ENCODE assay signal across 18 mouse cellular contexts in the genomic region with DNA sequence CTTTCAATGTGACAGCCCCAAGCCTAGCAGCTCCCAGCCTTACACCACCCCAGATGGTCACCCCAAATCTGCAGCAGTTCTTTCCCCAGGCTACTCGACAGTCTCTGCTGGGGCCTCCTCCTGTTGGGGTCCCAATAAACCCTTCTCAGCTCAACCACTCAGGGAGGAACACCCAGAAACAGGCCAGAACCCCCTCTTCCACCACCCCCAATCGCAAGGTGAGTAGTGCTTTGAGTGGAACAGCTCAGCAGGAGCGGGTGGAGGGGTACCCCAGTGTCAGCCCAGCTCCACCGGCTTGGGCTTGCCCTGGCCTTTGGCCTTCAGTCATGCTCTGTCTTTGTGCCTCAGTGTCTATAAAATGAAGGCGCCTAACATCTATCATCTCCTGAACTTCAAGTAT. TPM values are rescaled to one million over a fixed set of nuclear protein-coding genes. Genes with fewer than 3 reads are reported as not detected.
"Had no signal": no experiment of that assay in that cellular context is flagged by ENCODE, and none has a peak within 500 bp of the region (broad histone marks: within the 10 kb centered on the region; RNA-seq: fewer than 3 reads in every experiment).

No protein-coding gene starts in this region.

- DNase-seq: cerebellum, adult 8-10 months; cerebellum, adult 9-10 months; cerebellum, adult 9-11 months; cerebellum, postnatal 10 days; cerebellum, postnatal 14 days; cerebellum, postnatal 25 days; cerebellum, postnatal 36 days; embryo, embryonic 11 days; forebrain, postnatal 0 days; gastrocnemius, adult 2 months; gastrocnemius, postnatal 10 days; gastrocnemius, postnatal 14 days; gastrocnemius, postnatal 25 days; gastrocnemius, postnatal 36 days; heart, adult 18-20 months; heart, adult 2 months had no signal

RNA-seq across cellular contexts. Expression of gene Dnm1, which starts 14.2 kb away (rescaled TPM):
- total RNA-seq: common myeloid progenitor, adult 5-6 weeks; granulocyte monocyte progenitor cell, adult 5-6 weeks had no signal
